Mouse (Mus musculus): ENCODE measurements at regions not wholly inside any gene's neighbourhood (a gene's known extent, or its start where the extent isn't known, plus 50 kb on each side); places are given as distances from the start of the nearest gene placed in this dataset.

GRCm38 (mm10) chr4:9046436-9046835 is 807.6 kb upstream of the Car8 start:
- ATAC-seq (ENCODE audit: insufficient number of reproducible peaks, low FRiP score, low TSS enrichment) = peak; percentile 61

GRCm38 (mm10) chr4:9046030-9046429 is 807.2 kb upstream of the Car8 start:
- peak; percentile 79 for ATAC-seq (ENCODE audit: insufficient number of reproducible peaks, low FRiP score, low TSS enrichment)

GRCm38 (mm10) chr4:9036005-9036404 is 797.2 kb upstream of the Car8 start:
- ATAC-seq (ENCODE audit: insufficient number of reproducible peaks, low FRiP score, low TSS enrichment) = no peak

GRCm38 (mm10) chr4:9035350-9035749 is 796.5 kb upstream of the Car8 start:
- no peak for ATAC-seq (ENCODE audit: insufficient number of reproducible peaks, low FRiP score, low TSS enrichment)

- no peak for ATAC-seq (ENCODE audit: insufficient number of reproducible peaks, low FRiP score, low TSS enrichment)
Observed at GRCm38 (mm10) chr4:9034280-9034679, 795.4 kb upstream of the Car8 start.

- no peak for ATAC-seq (ENCODE audit: insufficient number of reproducible peaks, low FRiP score, low TSS enrichment)
Observed at GRCm38 (mm10) chr4:9033106-9033642, 794.3 kb upstream of the Car8 start.

- ATAC-seq (ENCODE audit: insufficient number of reproducible peaks, low FRiP score, low TSS enrichment) = no peak
Observed at GRCm38 (mm10) chr4:9031634-9032033, 792.8 kb upstream of the Car8 start.

- no peak for ATAC-seq (ENCODE audit: insufficient number of reproducible peaks, low FRiP score, low TSS enrichment)
Observed at GRCm38 (mm10) chr4:9028946-9029345, 790.1 kb upstream of the Car8 start.

- ATAC-seq (ENCODE audit: insufficient number of reproducible peaks, low FRiP score, low TSS enrichment) = no peak
Observed at GRCm38 (mm10) chr4:9028475-9028874, 789.6 kb upstream of the Car8 start.

- ATAC-seq (ENCODE audit: insufficient number of reproducible peaks, low FRiP score, low TSS enrichment) = peak; percentile 68
Observed at GRCm38 (mm10) chr4:9027798-9028404, 789.1 kb upstream of the Car8 start.

- no peak for ATAC-seq (ENCODE audit: insufficient number of reproducible peaks, low FRiP score, low TSS enrichment)
Observed at GRCm38 (mm10) chr4:9027383-9027782, 788.5 kb upstream of the Car8 start.

- no peak for ATAC-seq (ENCODE audit: insufficient number of reproducible peaks, low FRiP score, low TSS enrichment)
Observed at GRCm38 (mm10) chr4:9026841-9027240, 788.0 kb upstream of the Car8 start.

- ATAC-seq (ENCODE audit: insufficient number of reproducible peaks, low FRiP score, low TSS enrichment) = no peak
Observed at GRCm38 (mm10) chr4:9025821-9026470, 787.1 kb upstream of the Car8 start.

- ATAC-seq (ENCODE audit: insufficient number of reproducible peaks, low FRiP score, low TSS enrichment) = no peak
Observed at GRCm38 (mm10) chr4:9024216-9024925, 785.5 kb upstream of the Car8 start.

GRCm38 (mm10) chr4:9019241-9020110 is 780.6 kb upstream of the Car8 start:
- ATAC-seq (ENCODE audit: insufficient number of reproducible peaks, low FRiP score, low TSS enrichment) = peak; percentile 53

GRCm38 (mm10) chr4:9018236-9018635 is 779.4 kb upstream of the Car8 start:
- no peak for ATAC-seq (ENCODE audit: insufficient number of reproducible peaks, low FRiP score, low TSS enrichment)

- ATAC-seq (ENCODE audit: insufficient number of reproducible peaks, low FRiP score, low TSS enrichment) = no peak
Observed at GRCm38 (mm10) chr4:9016504-9017040, 777.7 kb upstream of the Car8 start.

- peak; percentile 12 for ATAC-seq (ENCODE audit: insufficient number of reproducible peaks, low FRiP score, low TSS enrichment)
Observed at GRCm38 (mm10) chr4:9015528-9016503, 777.0 kb upstream of the Car8 start.

- no peak for ATAC-seq (ENCODE audit: insufficient number of reproducible peaks, low FRiP score, low TSS enrichment)
Observed at GRCm38 (mm10) chr4:9014986-9015385, 776.1 kb upstream of the Car8 start.

Data from cerebellum, adult (tissue).